8 mouse cellular contexts compared by ENCODE assay signal in the genomic region with DNA sequence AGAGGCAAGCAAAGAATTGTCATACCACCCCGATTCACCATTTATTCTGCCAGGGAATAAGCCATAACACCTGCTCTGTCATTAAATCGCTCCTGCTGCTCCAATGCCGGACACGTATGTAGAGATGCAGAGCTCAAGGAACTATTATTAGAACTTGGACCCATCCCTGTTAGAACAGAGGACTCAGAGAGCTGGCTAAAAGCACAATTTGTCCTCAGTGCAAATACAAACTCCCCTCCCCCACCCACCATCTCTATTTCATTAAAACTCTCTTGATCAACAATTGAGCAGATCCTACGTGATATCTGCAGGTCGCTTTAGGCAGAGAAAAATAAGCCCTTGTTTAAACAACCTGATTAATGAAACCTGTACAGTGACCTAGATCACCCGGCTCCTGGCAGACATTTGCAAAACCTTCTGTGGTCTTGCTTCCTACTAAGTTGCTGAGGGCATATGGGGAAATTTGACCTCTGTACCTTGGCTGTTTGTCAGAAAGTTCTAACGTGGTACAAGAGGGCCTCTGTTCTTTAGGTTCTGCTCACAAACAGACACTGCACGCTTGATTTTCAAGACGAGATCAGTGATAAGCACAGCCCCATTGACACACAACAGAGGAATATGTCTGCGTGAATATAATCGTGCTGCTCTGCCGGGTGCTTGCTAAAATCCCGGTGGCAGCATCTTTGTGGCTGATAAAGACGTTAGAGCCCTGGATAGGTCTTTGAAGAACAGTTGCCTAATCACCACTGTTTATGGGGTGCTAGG. TPM values are rescaled to one million over a fixed set of nuclear protein-coding genes. Genes with fewer than 3 reads are reported as not detected.
DNase-seq lines count a peak whose midpoint lies in the region; ATAC-seq and TF ChIP-seq lines count a peak whose summit lies in the region.

No protein-coding gene starts in this region.

- no peak overlapping the region; the same call in 1 of the 2 replicates for H3K4me3 ChIP-seq in cortical plate, adult 2 months (ENCODE audit: insufficient read depth, low read length)
- no peak overlapping the region for H3K4me3 ChIP-seq in heart, embryonic 11.5 days (ENCODE audit: low read depth, low read length)
- peak overlapping the region; percentile 10 for H3K4me3 ChIP-seq in kidney, embryonic 15.5 days (replicated peaks)
- H3K4me3 ChIP-seq in stomach, embryonic 16.5 days (replicated peaks; ENCODE audit: low read length) = 0 out of 2 replicates have a peak overlapping the region, but pooled peaks have one; percentile 7

- no peaks in the 10 kb centered on the region for H3K27me3 ChIP-seq in heart, embryonic 11.5 days (ENCODE audit: control insufficient read depth, insufficient read depth, low read length)
- H3K27me3 ChIP-seq in kidney, embryonic 15.5 days = no peaks in the 10 kb centered on the region
- H3K27me3 ChIP-seq in stomach, embryonic 16.5 days (ENCODE audit: control insufficient read depth, insufficient read depth, low read length) = no peaks in the 10 kb centered on the region

- H3K9ac ChIP-seq in heart, embryonic 11.5 days (ENCODE audit: low read depth, low read length) = no peak overlapping the region
- H3K9ac ChIP-seq in kidney, embryonic 15.5 days = no peak overlapping the region
- H3K9ac ChIP-seq in stomach, embryonic 16.5 days (ENCODE audit: low read length) = 0 out of 2 replicates have a peak overlapping the region, but pooled peaks have one; percentile 5

- H3K4me1 ChIP-seq in cortical plate, adult 2 months (ENCODE audit: control insufficient read depth, insufficient read depth, low read length) = peaks cover 5% of the 10 kb centered on the region; the same call in 1 of the 2 replicates
- peaks cover 16% of the 10 kb centered on the region for H3K4me1 ChIP-seq in heart, embryonic 11.5 days (ENCODE audit: control insufficient read depth, insufficient read depth, low read length)
- H3K4me1 ChIP-seq in kidney, embryonic 15.5 days = peaks cover 40% of the 10 kb centered on the region
- H3K4me1 ChIP-seq in stomach, embryonic 16.5 days (ENCODE audit: control insufficient read depth, insufficient read depth, low read length) = peaks cover 16% of the 10 kb centered on the region

- no peak for TF ChIP-seq POLR2A in cortical plate, adult 2 months (IDR thresholded peaks at IDR 0.05; ENCODE audit: extremely low read depth, insufficient read depth, low read length)

- peak overlapping the region; percentile 12; the same call in 1 of the 2 replicates for H3K27ac ChIP-seq in cortical plate, adult 2 months (ENCODE audit: insufficient read depth, low read length)
- no peak overlapping the region for H3K27ac ChIP-seq in heart, embryonic 11.5 days (ENCODE audit: low read depth, low read length)
- H3K27ac ChIP-seq in kidney, embryonic 15.5 days = peak overlapping the region; percentile 82
- peak overlapping the region; percentile 64 for H3K27ac ChIP-seq in stomach, embryonic 16.5 days (ENCODE audit: low read length)

- TF ChIP-seq CTCF in cortical plate, adult 2 months (IDR thresholded peaks at IDR 0.05; ENCODE audit: extremely low read depth, insufficient read depth, low read length) = no peak

- 17% methylated on average over 15 of the region's 15 CpGs for WGBS in heart, embryonic 11.5 days (ENCODE audit: insufficient replicate concordance)
- 10% methylated on average over 15 of the region's 15 CpGs for WGBS in kidney, embryonic 15.5 days
- WGBS in stomach, embryonic 16.5 days = 14% methylated on average over 15 of the region's 15 CpGs

- no peaks in the 10 kb centered on the region for H3K36me3 ChIP-seq in heart, embryonic 11.5 days (ENCODE audit: control insufficient read depth, insufficient read depth, low read length)
- peaks cover 4% of the 10 kb centered on the region; the same call in 1 of the 2 replicates for H3K36me3 ChIP-seq in kidney, embryonic 15.5 days
- no peaks in the 10 kb centered on the region for H3K36me3 ChIP-seq in stomach, embryonic 16.5 days (ENCODE audit: control insufficient read depth, insufficient read depth, low read length)

- H3K4me2 ChIP-seq in heart, embryonic 11.5 days = peak overlapping the region; percentile 44
- H3K4me2 ChIP-seq in kidney, embryonic 15.5 days = peak overlapping the region; percentile 81
- H3K4me2 ChIP-seq in stomach, embryonic 16.5 days (ENCODE audit: low read depth, low read length) = peak overlapping the region; percentile 27

- no peaks in the 10 kb centered on the region for H3K9me3 ChIP-seq in heart, embryonic 11.5 days (replicated peaks; ENCODE audit: control insufficient read depth, low read length)
- H3K9me3 ChIP-seq in kidney, embryonic 15.5 days (replicated peaks) = no peaks in the 10 kb centered on the region
- no peaks in the 10 kb centered on the region for H3K9me3 ChIP-seq in stomach, embryonic 16.5 days (replicated peaks; ENCODE audit: control insufficient read depth, low read length)

- no peak for ATAC-seq in heart, embryonic 11.5 days (replicated peaks; ENCODE audit: insufficient number of reproducible peaks, low FRiP score, low TSS enrichment)
- no peak for ATAC-seq in kidney, embryonic 15.5 days (replicated peaks; ENCODE audit: low FRiP score)
- ATAC-seq in stomach, embryonic 16.5 days (ENCODE audit: insufficient read depth, low FRiP score) = no peak

- DNase-seq in A20 (ENCODE audit: low read depth, low spot score) (peak; percentile 79), MN1 (ENCODE audit: low spot score) (peak; percentile 73)
- DNase-seq in lung, postnatal 25 days (ENCODE audit: low spot score) = peak; percentile 41
- no peak for DNase-seq in right cerebral cortex, postnatal 4 days

RNA-seq across cellular contexts. Expression of a gene that starts 4.3 kb away (rescaled TPM):
- 36.0 and 41.9 TPM in 2 replicates for polyA plus RNA-seq in cortical plate, adult 2 months (2012; rRNA removed)
- 35.4 and 42.6 TPM in 2 replicates for polyA plus RNA-seq in heart, embryonic 11.5 days (2014; fragmentation: Nextera tagmentation; extraction: Ambion mirVana)
- polyA plus RNA-seq in kidney, embryonic 15.5 days (2015; fragmentation: Nextera tagmentation; extraction: Ambion mirVana) = 76.3 and 77.4 TPM in 2 replicates
- polyA plus RNA-seq in stomach, embryonic 16.5 days (2015; fragmentation: Nextera tagmentation; extraction: Ambion mirVana) = 19.1 and 20.7 TPM in 2 replicates

Comparison
In these comparisons a context has a peak if more than half of its experiments do, and no peak if none do; other contexts are left out.
1. H3K4me3 ChIP-seq: peak in kidney, embryonic 15.5 days (single experiment) and stomach, embryonic 16.5 days (single experiment); none in cortical plate, adult 2 months (single experiment) and heart, embryonic 11.5 days (single experiment).
2. H3K4me2 ChIP-seq: peak in every context shown above with its lines; median percentile 81 in kidney, embryonic 15.5 days; 44 in heart, embryonic 11.5 days; 27 in stomach, embryonic 16.5 days.